Mouse (Mus musculus) lung, adult 2 months (tissue): ENCODE results near the gene Pspn. TPM values are rescaled to one million over a fixed set of nuclear protein-coding genes. Genes with fewer than 3 reads are reported as not detected.

Experiments used
- DNase-seq: peaks from one replicate; pipeline ENCODE4 v3.0.0; 2022
- H3K4me1 ChIP-seq: fragments of 200-500 bp; 2 replicates; pipeline ENCODE4 v1.6.1; 2011; ENCODE audit warnings: low read length; ENCODE audit not compliant: control insufficient read depth, insufficient read depth
- H3K4me3 ChIP-seq: fragments of 200-500 bp; replicated peaks from 2 replicates; pipeline ENCODE3; 2011; ENCODE audit warnings: low read depth, mild to moderate bottlenecking, control low read depth, low read length; ENCODE audit errors: extremely low read depth
- CTCF ChIP-seq: fragments of 200-500 bp; IDR thresholded peaks from 2 replicates; pipeline ENCODE4 v1.5.1; 2011; ENCODE audit warnings: mild to moderate bottlenecking, low read length, control low read depth; ENCODE audit not compliant: insufficient read depth
- POLR2A ChIP-seq: fragments of 200-500 bp; IDR thresholded peaks from 2 replicates; pipeline ENCODE4 v1.6.1; 2011; ENCODE audit warnings: low read depth, mild to moderate bottlenecking, control low read depth, low read length, borderline replicate concordance; ENCODE audit errors: extremely low read depth
- WGBS: fragments of 180-500 bp; shearing (Covaris S2); methylation state at CpG from one replicate; pipeline ENCODE4 v1.1.7; 2018; 5-methylcytosine and 5-hydroxymethylcytosine counted together
- polyA plus RNA-seq: library from polyadenylated mRNA; depleted of rRNA; stranded (reverse); fragments of >200 nt; gene quantifications from 2 replicates; pipeline ENCODE4 v1.2.3, GENCODE M21; 2012

Pspn gene
- polyA plus RNA-seq, 1 experiment, result not detected

DNA sequence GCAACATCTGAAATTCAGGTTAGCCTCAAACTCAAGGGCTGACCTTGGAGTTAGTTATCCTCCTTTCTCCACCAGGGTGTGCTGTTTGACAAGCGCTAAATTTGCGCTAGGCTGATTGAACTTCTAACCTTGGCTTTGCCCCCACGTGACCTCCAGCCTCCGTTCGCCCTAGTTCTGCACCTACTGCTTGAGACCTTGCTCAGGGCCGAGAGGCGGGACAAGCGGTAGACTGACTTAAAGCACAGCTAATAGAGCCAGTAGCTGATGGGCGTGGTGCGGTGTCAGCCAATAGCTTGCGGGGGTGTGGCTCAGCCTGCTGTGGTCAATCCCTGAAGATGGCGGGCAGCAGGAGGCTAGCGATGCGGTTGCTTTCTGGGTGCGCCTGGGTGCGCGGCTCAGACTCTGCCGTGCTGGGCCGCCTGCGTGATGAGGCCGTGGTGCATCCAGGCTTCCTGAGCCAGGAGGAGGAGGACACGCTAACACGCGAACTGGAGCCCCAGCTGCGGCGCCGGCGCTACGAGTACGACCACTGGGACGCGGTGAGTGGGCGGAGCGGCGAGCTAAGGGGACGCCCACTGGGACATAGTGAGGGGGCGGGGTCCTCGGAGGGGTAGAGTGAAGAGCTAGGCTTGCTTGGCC is 2.7 kb downstream of the Pspn start, which contains the start of gene Alkbh7:
Gene Alkbh7, plus strand, starts transcription at position 311 of the 639 bp plus-strand sequence.
- H3K4me3 ChIP-seq, result peak within 1 kb of the TSS; percentile 95
- TF ChIP-seq POLR2A (peak; percentile 70; the same call in 1 of the 2 replicates), CTCF (peak; percentile 70)
- peak; percentile 94 for DNase-seq
- WGBS, result under 1% methylated on average over 38 of the region's 38 CpGs
- 0 out of 2 replicates have a peak, but pooled peaks cover 2% of the 10 kb centered on the region for H3K4me1 ChIP-seq

DNA sequence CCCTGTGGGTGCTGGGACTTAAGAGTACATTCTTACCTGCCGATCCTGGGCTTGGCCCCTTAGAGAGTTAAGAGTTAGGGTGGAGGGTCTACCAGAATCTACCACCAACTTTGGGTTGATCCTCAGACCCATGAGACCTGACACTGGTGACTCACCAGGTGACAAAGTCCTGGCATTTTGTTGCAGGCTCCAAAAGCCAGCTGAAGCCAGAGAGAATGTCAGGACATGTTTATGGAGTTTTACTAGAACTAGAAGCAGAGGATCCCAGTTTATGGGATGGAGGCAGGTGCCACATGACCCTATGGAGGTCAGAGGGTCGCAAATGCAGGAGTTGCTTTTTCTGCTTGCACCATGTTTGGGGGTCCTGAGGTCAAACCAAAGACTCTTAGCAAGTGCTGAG is 3.3 kb downstream of the Pspn start:
- TF ChIP-seq CTCF, result no peak
- TF ChIP-seq POLR2A, result no peak
- DNase-seq, result no peak
- Histone ChIP-seq H3K4me1 (0 out of 2 replicates have a peak, but pooled peaks cover 2% of the 10 kb centered on the region), H3K4me3 (no peak overlapping the region)
- 66% methylated on average over 2 of the region's 2 CpGs for WGBS

DNA sequence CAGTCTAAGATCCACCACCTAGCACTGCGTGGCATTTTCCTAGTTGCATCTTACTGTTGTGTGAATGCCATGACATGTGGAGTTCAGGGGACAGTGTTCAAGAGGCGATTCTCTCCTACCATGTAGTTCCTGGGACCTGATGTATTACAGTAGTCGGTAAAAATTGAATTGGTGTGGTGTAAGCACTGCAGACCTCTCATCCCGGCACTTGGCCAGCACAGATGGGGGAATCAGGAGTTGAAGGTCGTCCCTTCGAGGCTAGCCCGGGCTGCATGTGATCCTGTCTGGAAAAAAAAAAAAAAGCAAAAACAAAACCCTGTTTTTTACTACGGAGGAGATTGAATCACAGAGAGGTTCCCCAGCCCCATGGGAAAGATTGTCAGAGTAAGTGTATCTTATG is 4.8 kb downstream of the Pspn start:
- 87% methylated on average over 8 of the region's 8 CpGs for WGBS
- Histone ChIP-seq H3K4me3 (no peak overlapping the region), H3K4me1 (peaks cover 8% of the 10 kb centered on the region)
- TF ChIP-seq POLR2A, result no peak
- no peak for TF ChIP-seq CTCF
- DNase-seq, result no peak

DNA sequence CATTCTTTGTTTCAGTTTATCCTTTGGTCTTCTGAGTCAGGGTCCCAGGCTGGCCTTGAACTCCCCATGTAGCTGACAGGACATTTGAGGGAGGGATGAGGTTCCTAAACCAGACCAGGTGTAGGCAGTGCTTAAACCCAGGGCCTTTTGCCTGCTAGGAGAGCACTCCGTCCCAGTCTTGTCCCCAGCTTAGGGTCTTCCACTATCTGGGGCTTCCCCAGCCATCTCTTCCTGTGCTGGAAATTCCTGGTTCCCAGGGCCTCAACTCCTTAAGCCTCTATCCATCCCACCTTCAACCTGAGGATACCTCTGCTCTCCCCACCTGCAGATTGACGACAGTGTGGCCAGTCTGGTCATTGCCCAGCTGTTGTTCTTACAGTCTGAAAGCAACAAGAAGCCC is 8.9 kb downstream of the Pspn start:
- no peak for DNase-seq
- 62% methylated on average over 2 of the region's 2 CpGs for WGBS

DNA sequence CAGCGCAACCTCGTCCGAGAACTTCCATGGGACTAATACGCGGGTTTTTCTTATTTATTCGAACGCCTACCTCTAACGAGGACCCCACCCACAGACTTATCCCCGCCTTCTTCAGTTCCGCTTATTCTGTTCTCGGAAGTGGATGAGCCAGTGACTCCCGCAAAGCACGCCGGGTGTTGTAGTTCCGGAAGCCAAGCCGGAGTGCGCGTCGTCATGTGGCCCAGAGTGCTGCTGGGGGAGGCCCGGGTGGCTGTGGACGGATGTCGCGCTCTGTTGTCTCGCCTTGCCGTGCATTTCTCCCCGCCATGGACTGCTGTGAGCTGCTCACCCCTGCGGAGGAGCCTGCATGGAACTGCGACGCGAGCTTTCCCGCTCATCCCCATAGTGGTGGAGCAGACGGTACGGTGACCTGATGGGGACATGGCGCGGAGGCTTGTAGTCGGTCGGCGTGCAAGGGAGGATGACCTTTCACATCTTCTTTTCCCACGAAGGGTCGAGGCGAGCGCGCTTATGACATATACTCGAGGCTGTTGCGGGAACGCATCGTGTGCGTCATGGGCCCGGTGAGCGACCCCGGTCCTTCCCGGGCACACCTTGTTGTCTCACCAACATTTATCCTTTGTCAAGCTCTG is 9.6 kb downstream of the Pspn start, which contains the start of gene Clpp:
Gene Clpp, plus strand, starts transcription at position 191 of the 632 bp plus-strand sequence.
- under 1% methylated on average over 52 of the region's 52 CpGs for WGBS
- H3K4me1 ChIP-seq, result peaks cover 6% of the 10 kb centered on the region
- DNase-seq, result peak; percentile 93
- TF ChIP-seq CTCF, result no peak
- TF ChIP-seq POLR2A, result peak; percentile 96
- H3K4me3 ChIP-seq, result peak within 1 kb of the TSS; percentile 100

More for the DNA sequence above, 8.9 kb downstream of the Pspn start:
- TF ChIP-seq CTCF, result no peak
- no peak for TF ChIP-seq POLR2A
- H3K4me3 ChIP-seq, result peak overlapping the region; percentile 47
- H3K4me1 ChIP-seq, result peaks cover 6% of the 10 kb centered on the region

DNA sequence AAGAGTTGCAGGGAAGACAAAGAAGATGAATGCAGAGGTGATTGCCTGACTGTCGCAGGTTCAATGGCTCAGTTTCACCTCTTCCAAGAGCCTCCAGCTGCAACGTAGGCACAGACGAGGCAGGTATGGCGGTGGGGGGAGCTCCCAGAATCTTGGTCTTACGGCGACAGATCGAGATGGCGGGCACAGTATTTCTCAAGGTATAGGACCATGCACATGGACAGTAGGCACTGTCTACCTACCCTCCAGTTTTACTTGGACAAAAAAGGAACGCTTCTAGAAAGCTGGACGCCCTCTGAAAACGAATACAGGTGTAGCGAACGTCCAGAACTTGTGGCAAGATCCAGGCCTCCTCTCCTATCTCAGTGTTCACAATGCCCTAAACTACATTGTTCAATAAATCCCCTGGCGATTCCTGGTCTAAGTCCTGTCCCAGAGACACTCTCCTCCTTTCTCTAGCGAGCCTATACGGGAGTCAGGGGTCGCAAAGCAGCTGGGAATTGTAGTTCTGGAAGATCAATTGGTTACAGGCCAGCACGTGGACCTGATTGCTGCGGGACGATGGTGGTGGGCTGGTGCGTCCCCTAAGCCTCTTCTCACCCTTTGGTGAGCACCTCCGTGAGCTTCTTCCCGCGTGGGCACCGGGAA is 10.2 kb downstream of the Pspn start:
- no peak for DNase-seq
- whole genome bisulfite sequencing, result 2% methylated on average over 25 of the region's 25 CpGs

DNA sequence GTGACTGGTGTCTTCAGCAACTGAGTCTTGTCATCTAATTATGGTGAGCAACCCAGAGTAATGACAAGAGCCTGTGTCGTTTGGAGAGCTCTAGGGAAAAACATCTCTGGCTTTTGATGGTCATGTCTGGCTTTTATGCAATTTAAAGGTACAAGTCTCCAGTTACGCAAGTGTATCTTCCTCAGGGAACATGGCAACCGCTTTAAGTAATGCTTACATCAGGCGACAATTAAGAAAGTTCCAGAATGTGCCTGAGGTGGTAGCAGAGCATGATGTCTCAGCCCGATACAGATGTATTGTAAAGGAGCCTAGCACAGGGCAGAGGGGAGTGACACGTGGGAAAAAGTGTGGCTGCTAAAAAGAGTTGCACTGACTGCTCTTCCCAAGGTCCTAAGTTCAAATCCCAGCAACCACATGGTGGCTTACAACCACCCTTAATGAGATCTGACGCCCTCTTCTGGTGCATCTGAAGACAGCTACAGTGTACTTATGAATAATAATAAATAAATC is 10.8 kb downstream of the Pspn start:
- TF ChIP-seq POLR2A, result no peak
- no peak for TF ChIP-seq CTCF
- 65% methylated on average over 7 of the region's 7 CpGs for WGBS
- Histone ChIP-seq H3K4me3 (no peak overlapping the region), H3K4me1 (peaks cover 6% of the 10 kb centered on the region)
- DNase-seq, result no peak

More for the DNA sequence above, 10.2 kb downstream of the Pspn start:
- Histone ChIP-seq H3K4me3 (peak overlapping the region; percentile 92), H3K4me1 (peaks cover 6% of the 10 kb centered on the region)
- TF ChIP-seq POLR2A (no peak), CTCF (no peak)

DNA sequence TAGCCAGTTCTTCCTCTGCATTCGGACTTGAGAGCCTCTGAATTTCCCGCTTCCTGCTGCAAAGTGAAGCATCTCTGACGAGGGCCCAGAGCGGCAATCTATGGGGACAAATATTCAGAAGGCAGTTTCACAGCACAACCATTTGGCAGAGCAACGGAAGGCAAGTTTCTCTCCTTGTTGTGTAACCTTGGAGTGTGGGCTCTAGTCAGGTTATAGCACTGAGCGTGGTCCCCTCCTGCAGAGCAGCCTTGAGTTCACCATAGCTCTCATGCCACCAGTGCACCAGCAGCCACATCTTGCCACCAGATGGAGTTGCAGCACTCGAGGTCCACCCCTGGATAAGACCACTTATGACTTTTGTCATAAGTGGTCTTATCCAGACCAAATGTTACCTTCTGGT is 11.4 kb downstream of the Pspn start:
- no peak overlapping the region for H3K4me3 ChIP-seq
- DNase-seq, result no peak
- TF ChIP-seq CTCF (no peak), POLR2A (no peak)
- H3K4me1 ChIP-seq, result peaks cover 6% of the 10 kb centered on the region
- 74% methylated on average over 7 of the region's 7 CpGs for WGBS

DNA sequence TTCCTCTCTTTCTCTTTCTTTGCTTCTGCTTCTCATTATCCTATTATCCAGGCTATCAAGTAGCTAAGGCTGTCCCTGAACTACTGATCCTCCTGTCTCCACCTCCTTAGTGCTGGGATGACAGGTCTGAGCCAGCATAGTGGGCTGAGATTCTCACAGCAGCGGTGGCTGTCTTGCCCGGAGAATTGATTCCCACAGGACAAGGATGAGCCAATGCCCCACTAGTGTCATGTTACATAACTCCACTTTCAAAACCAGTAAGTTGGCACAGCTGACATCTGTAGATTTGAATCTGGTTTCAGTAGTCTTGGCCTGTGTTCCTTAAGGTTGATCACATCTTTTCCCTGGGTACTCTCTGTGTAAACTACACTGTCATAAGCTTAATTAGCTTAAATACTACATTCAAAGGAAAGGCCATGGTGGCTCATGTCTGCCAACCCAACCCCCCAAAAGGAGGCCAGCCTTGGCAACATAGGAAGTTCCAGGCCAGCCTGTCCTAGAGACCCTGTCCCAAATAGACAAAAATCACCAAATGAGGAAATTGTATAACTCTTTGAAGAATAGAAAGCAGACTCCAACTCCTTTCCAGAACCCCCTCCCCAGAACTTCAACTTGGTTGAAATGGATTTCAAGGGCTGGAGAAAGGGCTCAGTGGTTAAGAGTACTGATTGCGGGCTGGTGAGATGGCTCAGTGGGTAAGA is 13.6 kb downstream of the Pspn start:
- 81% methylated on average over 3 of the region's 3 CpGs for WGBS
- no peak for TF ChIP-seq POLR2A
- H3K4me3 ChIP-seq, result no peak overlapping the region
- no peak for DNase-seq
- H3K4me1 ChIP-seq, result peaks cover 6% of the 10 kb centered on the region
